Mouse (Mus musculus): ENCODE measurements around the gene Il13. TPM values are rescaled to one million over a fixed set of nuclear protein-coding genes. Genes with fewer than 3 reads are reported as not detected.

Gene Il13
- polyA plus RNA-seq, 1 experiment from 2014 or later: not detected

DNA sequence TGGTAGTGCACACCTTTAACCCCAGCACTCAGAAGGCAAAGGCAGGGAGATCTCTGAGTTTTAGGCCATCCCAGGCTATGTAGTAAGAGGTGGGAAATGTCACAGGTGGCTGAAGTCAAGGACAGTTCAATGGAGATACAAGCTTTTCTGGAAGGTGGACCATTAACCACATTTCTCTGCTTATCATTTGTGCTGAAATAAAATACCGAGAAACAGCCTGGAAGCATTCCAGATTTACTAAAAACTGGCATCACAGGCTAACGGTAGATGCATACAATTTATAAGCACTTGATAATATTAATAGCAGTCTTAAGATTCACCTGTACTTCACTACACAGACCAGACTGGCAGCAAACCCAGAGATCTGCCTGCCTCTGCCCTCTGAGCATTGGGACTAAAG, 17.9 kb upstream of the Il13 start:
- WGBS: 93% methylated on average over 2 of the region's 2 CpGs
- H3K4me2 ChIP-seq (replicated peaks): no peak overlapping the region
- no peaks in the 10 kb centered on the region for H3K4me1 ChIP-seq
- peaks cover 26% of the 10 kb centered on the region for H3K36me3 ChIP-seq
- no peaks in the 10 kb centered on the region for H3K9me3 ChIP-seq
- H3K9ac ChIP-seq: no peak overlapping the region
- no peak for ATAC-seq (ENCODE audit: low FRiP score, low read depth)
- no peaks in the 10 kb centered on the region for H3K27me3 ChIP-seq (replicated peaks)
- H3K4me3 ChIP-seq: no peak overlapping the region
- no peak overlapping the region for H3K27ac ChIP-seq

DNA sequence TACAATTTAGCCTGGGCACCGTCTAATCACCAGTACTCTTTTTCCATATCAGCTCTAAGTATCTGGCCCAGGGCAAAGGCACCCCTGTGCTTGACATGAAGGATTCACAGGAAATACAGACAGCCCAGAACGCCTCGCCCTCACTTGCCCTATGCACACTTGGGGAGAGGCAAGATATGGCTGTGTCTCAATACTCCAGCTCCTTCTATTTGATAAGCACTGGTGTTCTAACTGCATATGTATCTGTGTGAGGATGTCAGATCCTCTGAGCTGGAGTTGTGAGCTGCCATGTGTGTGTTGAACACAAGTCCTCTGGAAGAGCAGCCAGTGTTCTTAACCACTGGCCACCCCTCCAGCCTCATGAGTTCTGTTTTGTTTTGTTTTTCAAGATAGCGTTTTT, 16.9 kb upstream of the Il13 start:
- Histone ChIP-seq H3K27ac (no peak overlapping the region), H3K4me3 (no peak overlapping the region), H3K36me3 (peaks cover 26% of the 10 kb centered on the region), H3K9ac (no peak overlapping the region), H3K4me1 (no peaks in the 10 kb centered on the region), H3K4me2 (replicated peaks) (no peak overlapping the region), H3K27me3 (replicated peaks) (no peaks in the 10 kb centered on the region), H3K9me3 (no peaks in the 10 kb centered on the region)
- WGBS: 92% methylated on average over 4 of the region's 4 CpGs
- ATAC-seq (ENCODE audit: low FRiP score, low read depth): no peak

DNA sequence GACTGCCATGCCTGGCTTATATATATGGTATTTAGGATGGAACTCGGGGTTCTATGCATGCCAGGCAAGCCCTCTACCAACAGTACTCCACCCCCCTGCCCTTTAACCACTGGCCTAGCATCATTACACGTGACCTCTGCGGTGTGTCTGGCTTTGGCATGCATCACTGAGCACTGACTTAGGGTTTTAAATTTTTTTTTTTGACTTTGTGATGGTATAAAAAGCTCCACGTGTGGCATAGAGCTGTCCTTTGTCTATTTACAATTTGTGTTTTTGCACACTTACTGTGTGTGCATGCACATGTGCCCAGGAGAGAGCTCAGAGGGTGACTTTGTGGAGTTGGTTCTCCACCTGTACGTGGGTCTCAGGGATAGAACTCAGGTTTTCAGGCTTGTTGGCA, 9.5 kb upstream of the Il13 start:
- Histone ChIP-seq H3K27ac (no peak overlapping the region), H3K4me2 (replicated peaks) (no peak overlapping the region), H3K27me3 (replicated peaks) (no peaks in the 10 kb centered on the region), H3K9me3 (no peaks in the 10 kb centered on the region), H3K9ac (no peak overlapping the region), H3K4me1 (no peaks in the 10 kb centered on the region), H3K4me3 (no peak overlapping the region), H3K36me3 (no peaks in the 10 kb centered on the region)
- ATAC-seq (ENCODE audit: low FRiP score, low read depth): no peak
- 83% methylated on average over 5 of the region's 5 CpGs for WGBS

DNA sequence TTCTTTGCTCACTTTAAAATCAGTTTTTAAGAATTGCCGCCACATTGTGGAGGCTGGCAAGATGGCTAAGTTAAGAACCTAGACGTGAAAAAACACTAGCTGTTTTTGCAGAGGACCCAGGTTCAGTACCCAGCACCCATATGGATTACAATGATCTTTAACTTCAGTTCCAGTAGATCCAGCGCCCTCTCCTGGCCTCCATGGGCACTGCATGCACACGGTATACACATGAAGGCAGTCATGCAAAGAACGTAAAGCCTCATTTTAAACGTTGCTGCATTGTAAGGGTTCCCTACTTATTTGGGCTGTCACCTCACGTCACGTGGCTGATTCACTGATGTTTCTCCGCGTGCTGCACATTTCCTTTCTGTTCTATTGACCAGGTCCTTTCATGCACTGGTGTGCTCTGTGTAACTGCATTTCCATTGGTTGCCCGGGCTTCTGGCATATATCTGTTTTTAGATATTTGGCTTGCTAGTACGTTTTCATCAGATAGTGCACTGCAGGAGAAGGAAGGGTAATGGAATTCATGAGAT, 8.3 kb upstream of the Il13 start:
- Histone ChIP-seq H3K4me2 (replicated peaks) (no peak overlapping the region), H3K4me1 (no peaks in the 10 kb centered on the region), H3K36me3 (no peaks in the 10 kb centered on the region), H3K27me3 (replicated peaks) (no peaks in the 10 kb centered on the region; the same call in 1 of the 2 replicates), H3K9ac (no peak overlapping the region), H3K9me3 (no peaks in the 10 kb centered on the region), H3K4me3 (no peak overlapping the region), H3K27ac (no peak overlapping the region)
- WGBS: 80% methylated on average over 12 of the region's 12 CpGs
- ATAC-seq (ENCODE audit: low FRiP score, low read depth): no peak

DNA sequence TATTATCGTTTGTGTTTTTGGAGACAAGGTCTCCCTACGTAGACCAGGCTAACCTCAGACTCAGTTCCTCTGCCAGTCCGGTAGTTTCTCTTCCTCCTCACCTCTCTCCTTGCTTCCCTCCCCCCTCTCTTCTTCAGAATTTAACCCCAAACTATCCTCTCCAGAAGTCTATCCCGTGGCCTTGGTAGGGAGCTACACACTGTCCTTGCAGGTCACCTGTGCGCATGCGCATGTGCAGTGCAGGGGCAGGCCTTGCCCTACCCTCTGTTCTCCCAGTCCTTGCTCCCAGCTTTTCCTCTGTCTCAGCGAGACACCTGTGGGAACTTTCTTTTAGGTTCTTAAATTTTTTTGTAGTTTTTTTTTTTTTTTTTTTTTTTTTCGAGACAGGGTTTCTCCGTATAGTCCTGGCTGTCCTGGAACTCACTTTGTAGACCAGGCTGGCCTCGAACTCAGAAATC, 3.3 kb upstream of the Il13 start:
- WGBS: 76% methylated on average over 10 of the region's 10 CpGs
- H3K9me3 ChIP-seq: no peaks in the 10 kb centered on the region
- no peak overlapping the region for H3K4me2 ChIP-seq (replicated peaks)
- H3K36me3 ChIP-seq: no peaks in the 10 kb centered on the region
- H3K27ac ChIP-seq: no peak overlapping the region
- ATAC-seq (ENCODE audit: low FRiP score, low read depth): no peak
- no peak overlapping the region for H3K9ac ChIP-seq
- H3K4me1 ChIP-seq: peaks cover 14% of the 10 kb centered on the region
- no peak overlapping the region for H3K4me3 ChIP-seq
- H3K27me3 ChIP-seq (replicated peaks): peaks cover 21% of the 10 kb centered on the region

DNA sequence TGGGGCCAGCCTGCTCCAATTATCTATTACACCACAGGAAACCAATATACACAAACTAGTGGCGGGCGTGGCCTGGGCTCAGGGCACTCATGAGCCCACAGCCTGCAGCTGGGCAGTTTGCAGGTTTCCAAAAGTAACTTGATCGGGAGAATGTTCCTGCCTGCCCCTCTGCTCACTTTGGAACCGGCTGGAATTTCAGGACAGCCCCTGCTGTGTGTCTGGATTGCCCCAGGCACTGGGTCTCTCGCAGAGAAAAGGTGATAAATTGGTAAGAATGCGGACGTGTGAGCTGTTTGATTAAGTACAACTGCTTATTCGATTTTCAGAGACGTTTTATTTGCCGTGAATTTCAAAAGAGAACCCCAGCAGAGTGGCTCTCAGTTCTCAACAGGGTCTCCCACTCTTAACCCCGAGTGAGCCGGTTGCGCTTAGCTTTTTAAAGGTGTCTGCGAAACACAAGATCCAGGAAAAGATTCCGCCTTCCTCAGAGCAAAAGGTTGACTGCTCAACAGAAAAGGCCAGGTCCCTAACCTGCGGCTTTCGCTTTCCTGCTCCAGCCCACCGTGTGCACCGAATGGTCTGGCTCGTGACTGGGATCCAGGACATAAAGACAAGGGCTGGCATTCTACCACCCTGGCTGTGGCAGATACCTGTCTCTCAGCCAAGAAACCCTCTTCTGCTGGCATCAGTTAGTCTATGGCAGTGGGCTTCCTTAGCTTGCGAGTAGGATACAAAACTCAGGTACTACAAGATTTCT, 2.7 kb upstream of the Il13 start:
- WGBS: 15% methylated on average over 21 of the region's 21 CpGs
- Histone ChIP-seq H3K4me1 (peaks cover 14% of the 10 kb centered on the region), H3K27ac (no peak overlapping the region), H3K9me3 (no peaks in the 10 kb centered on the region), H3K4me3 (no peak overlapping the region), H3K4me2 (replicated peaks) (no peak overlapping the region; the same call in 1 of the 2 replicates), H3K27me3 (replicated peaks) (peaks cover 21% of the 10 kb centered on the region), H3K36me3 (no peaks in the 10 kb centered on the region), H3K9ac (no peak overlapping the region)
- no peak for ATAC-seq (ENCODE audit: low FRiP score, low read depth)

DNA sequence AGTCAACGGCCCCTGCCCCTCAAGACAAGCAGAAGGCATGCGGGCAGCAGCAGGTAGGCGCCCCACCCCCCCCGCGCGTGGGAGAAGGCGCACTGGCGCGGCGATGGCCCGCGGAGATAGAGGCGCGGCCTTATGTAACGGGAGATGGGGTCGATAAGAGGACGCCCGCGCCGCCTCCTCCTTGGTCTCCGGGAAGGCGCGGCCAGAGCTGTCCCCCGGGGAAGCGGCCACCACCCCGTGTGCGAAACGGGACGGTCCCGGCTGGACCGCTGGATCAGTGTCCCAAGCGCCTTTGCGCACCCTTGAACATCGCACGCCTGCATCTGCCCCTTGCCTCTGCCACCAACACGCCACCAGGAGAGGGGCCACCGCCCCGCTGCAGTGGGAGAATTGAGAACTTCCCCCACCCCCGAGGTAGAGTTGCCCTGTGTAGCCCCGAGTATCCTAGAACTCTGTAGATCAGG, 1.7 kb upstream of the Il13 start:
- Histone ChIP-seq H3K9ac (0 out of 2 replicates have a peak overlapping the region, but pooled peaks have one; percentile 26), H3K4me3 (peak overlapping the region; percentile 26), H3K27ac (no peak overlapping the region), H3K4me2 (replicated peaks) (peak overlapping the region; percentile 81), H3K36me3 (no peaks in the 10 kb centered on the region), H3K9me3 (no peaks in the 10 kb centered on the region), H3K27me3 (replicated peaks) (peaks cover 21% of the 10 kb centered on the region), H3K4me1 (peaks cover 14% of the 10 kb centered on the region)
- ATAC-seq (ENCODE audit: low FRiP score, low read depth): no peak
- WGBS: 2% methylated on average over 40 of the region's 40 CpGs

DNA sequence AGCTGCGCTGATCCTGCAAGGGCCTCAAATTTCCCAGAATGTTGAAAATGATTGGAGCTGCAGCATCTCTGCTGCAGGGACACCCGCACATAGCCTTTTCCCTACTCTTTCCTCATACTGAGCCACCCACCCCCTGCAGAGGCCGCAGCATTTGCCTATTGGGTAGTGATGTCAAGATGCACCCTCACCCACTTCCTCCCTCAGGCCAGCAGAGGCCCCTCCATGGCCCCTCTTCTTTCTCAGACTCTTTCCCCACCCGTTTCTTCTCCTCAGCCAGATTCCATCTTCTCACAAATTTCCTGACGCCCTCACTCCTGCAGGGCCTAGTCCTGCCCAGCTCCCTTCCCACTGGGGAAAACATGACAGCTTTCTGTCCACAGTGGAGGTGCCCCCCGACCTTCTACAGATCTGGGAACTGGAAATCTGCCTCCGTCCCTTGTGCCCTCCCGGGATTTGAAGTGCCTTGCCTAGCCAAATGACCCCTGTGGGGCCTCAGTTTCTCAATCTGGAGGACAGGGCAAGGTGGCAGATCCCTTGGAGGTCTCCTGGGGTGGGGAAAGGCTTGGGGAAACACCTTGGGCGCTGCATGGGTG, 1.2 kb upstream of the Il13 start:
- Histone ChIP-seq H3K4me3 (peak overlapping the region; percentile 26), H3K4me1 (peaks cover 14% of the 10 kb centered on the region), H3K27me3 (replicated peaks) (peaks cover 21% of the 10 kb centered on the region), H3K4me2 (replicated peaks) (peak overlapping the region; percentile 81), H3K9ac (0 out of 2 replicates have a peak overlapping the region, but pooled peaks have one; percentile 26), H3K36me3 (no peaks in the 10 kb centered on the region), H3K27ac (no peak overlapping the region), H3K9me3 (no peaks in the 10 kb centered on the region)
- WGBS: 43% methylated on average over 9 of the region's 9 CpGs
- no peak; the same call in 1 of the 2 replicates for ATAC-seq (ENCODE audit: low FRiP score, low read depth)

DNA sequence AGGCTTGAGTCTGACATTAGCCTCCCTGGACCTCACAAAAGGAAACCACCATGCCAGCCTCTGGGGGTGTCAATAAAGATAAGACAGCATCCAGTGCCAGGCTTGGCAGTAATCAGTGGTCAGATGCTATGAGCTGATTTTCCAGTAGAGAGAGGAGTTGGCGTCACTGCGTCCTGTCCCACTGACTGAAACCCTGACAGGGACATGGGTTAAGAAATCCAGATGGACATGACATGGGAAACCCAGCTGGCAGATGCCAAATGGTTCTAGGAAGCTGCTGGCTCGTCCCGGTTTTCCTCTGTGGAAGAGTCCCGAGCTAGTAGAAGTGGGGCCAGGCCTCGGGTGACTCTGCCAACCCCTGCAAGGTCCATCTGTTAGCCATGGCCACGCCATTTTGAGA, 858 bp downstream of the Il13 start:
- H3K9me3 ChIP-seq: no peaks in the 10 kb centered on the region
- H3K4me1 ChIP-seq: peaks cover 14% of the 10 kb centered on the region
- no peak overlapping the region for H3K4me2 ChIP-seq (replicated peaks)
- 92% methylated on average over 7 of the region's 7 CpGs for WGBS
- H3K27me3 ChIP-seq (replicated peaks): peaks cover 21% of the 10 kb centered on the region
- ATAC-seq (ENCODE audit: low FRiP score, low read depth): no peak
- no peak overlapping the region for H3K27ac ChIP-seq
- no peak overlapping the region for H3K4me3 ChIP-seq
- H3K9ac ChIP-seq: no peak overlapping the region
- H3K36me3 ChIP-seq: no peaks in the 10 kb centered on the region

DNA sequence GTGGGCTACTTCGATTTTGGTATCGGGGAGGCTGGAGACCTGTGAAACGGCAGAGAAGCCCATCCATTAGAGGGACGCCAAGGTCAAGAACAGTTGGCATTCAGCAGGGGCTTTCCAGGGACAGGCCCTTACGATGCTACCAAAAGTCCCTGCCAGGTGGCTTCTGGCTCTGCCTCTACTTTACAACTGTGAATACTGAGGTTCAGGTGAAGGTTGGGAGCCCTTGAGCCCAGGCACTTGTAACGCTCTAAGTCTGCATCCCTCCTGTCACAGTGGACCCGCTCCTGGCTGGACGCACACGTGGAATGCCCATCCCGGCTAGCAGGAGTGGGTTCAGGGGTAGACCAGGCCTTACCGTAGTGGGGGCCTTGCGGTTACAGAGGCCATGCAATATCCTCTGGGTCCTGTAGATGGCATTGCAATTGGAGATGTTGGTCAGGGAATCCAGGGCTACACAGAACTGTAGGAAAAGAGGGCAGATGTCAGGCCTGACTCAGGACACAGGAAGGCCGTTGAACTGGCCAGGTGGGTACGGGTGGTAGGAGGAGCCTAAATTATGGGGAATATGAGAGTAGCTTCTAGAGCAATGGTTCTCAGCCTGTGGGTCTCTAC, 2.3 kb downstream of the Il13 start:
- peaks cover 18% of the 10 kb centered on the region for H3K27me3 ChIP-seq (replicated peaks)
- H3K4me2 ChIP-seq (replicated peaks): no peak overlapping the region
- no peaks in the 10 kb centered on the region for H3K36me3 ChIP-seq
- peaks cover 14% of the 10 kb centered on the region for H3K4me1 ChIP-seq
- no peak for ATAC-seq (ENCODE audit: low FRiP score, low read depth)
- no peak overlapping the region for H3K9ac ChIP-seq
- WGBS: 76% methylated on average over 14 of the region's 14 CpGs
- H3K27ac ChIP-seq: no peak overlapping the region
- H3K4me3 ChIP-seq: no peak overlapping the region
- H3K9me3 ChIP-seq: no peaks in the 10 kb centered on the region

DNA sequence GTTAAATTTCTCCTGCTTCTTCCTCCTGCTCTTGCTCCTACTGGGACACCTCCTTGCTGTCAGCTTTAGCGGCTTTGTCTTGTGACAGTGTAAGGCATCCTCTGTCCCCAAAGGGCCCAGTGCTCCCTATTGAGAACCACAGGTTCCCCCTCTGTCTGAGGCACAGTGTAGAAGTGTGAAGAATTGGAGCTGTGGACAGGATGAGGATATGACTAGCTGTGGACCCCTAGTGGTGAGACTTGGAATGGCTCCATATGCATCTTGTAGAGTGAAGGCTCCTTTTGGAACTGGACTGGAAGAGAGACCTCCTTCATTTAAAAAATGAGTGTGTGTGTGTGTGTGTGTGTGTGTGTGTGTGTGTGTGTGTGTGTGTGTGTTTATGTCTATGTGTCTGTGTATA, 6.6 kb downstream of the Il13 start:
- Histone ChIP-seq H3K4me1 (no peaks in the 10 kb centered on the region), H3K27me3 (replicated peaks) (no peaks in the 10 kb centered on the region), H3K9ac (no peak overlapping the region), H3K9me3 (no peaks in the 10 kb centered on the region), H3K4me3 (no peak overlapping the region), H3K4me2 (replicated peaks) (no peak overlapping the region), H3K36me3 (no peaks in the 10 kb centered on the region), H3K27ac (no peak overlapping the region)
- 17% methylated on average over 1 of the region's 1 CpGs for WGBS
- no peak for ATAC-seq (ENCODE audit: low FRiP score, low read depth)

DNA sequence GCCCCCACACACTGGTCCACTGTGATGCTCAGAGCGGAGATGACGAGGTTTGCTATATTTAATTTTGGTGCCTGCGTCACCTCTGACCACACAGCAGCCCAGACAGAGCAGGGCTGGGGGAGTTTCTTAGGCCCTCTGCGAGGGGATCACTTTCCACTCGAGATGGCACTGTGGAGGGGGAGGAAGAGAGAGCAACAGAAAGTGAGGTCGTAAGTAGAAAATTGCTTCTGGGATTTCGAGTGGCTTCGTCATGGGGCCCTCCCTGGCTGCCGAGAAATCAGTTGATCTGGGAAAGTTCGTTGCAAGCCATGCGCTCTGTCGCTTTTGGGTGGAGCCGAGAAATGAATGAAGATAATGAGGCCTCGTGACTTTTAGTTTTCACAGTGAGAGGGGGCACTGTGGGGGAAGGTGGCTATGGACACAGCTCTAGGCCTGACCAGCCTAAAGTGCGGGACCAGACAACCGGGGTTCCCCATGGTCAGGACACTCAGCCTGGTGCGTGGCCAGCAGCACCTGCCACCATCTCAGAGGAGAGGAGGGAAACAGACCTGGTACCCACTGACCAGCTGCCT, 7.6 kb downstream of the Il13 start:
- Histone ChIP-seq H3K9me3 (no peaks in the 10 kb centered on the region), H3K4me1 (no peaks in the 10 kb centered on the region), H3K4me2 (replicated peaks) (no peak overlapping the region), H3K9ac (no peak overlapping the region), H3K27ac (no peak overlapping the region), H3K4me3 (no peak overlapping the region), H3K36me3 (no peaks in the 10 kb centered on the region), H3K27me3 (replicated peaks) (no peaks in the 10 kb centered on the region)
- ATAC-seq (ENCODE audit: low FRiP score, low read depth): no peak
- WGBS: 76% methylated on average over 17 of the region's 17 CpGs

Data from neural tube, embryonic 12.5 days (tissue).